Mouse (Mus musculus): ENCODE measurements around the gene Scpep1.

The Scpep1 gene

DNA sequence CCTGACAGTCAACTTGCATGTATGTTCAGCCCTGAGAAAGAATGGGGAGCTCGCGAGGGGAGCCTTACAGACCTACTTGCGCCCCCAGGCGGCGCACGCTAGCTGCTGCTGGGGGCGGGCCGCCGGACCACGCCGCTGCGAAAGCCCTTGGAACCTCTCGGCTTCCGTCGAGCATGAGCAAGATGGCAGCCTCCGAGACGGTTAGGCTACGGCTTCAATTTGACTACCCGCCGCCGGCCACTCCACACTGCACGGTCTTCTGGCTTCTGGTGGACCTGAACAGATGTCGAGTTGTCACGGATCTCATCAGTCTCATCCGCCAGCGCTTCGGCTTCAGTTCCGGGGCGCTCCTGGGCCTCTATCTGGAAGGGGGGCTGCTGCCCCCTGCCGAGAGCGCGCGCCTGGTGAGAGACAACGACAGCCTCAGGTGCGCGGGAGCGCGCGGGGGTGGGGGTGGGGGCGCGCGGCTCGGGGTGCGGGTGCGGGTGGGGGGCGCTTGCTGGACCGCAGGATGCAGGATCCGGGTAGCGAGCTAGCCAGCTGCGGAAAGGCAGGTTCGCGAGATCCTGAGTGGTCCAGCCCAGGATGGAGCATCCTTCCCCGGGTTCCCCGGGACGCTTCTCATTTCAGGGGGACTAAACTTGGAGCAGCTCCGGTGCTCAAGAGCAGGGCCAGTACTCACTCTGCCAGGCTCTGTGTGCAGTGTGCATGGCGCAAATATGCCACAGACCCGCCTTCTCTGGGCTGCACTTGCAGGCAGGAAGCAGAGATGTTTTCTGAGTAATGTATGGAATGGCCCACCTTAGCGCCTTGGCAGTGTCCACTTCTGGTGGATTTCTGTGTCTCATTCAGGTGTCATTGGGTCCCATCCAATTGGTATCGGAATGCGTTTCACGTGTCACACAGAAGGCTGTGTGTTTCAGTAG lies 18.8 kb upstream of the Scpep1 start:
- DNase-seq = peak; percentile 92

DNA sequence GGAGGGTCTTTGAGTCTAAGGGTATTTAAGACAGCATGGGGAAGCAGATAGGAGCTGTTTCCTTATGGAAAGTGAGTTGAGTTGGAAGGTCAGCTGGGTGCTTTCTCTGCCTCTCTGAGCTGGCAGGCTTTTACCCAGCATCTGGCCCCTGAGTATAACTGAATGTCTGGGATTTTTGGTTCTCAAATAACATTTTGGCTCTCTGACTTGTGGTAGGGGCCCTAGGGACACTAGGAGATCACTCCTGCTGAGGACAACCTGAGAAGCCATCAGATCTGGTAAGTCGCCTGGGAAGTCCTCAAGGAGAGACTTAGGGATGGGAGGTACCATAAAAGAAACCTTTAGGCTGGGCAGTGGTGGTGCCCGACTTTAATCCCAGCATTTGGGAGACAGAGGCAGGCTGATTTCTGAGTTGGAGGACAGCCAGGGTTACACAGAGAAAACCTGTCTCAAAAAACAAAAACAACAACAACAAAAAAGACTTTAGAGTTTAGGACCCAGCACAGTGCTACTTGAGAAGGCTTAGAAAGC lies 15.0 kb upstream of the Scpep1 start, which contains the start of gene Coil:
Gene Coil, plus strand, starts transcription at position 51 of the 531 bp plus-strand sequence.
- DNase-seq = no peak

- no peak for DNase-seq
These were observed 11.7 kb upstream of the Scpep1 start, which contains the start of gene Elobl for GRCm38 (mm10) chr11:88966881-88967361. Gene Elobl, minus strand, starts transcription at chr11:88966931.

DNA sequence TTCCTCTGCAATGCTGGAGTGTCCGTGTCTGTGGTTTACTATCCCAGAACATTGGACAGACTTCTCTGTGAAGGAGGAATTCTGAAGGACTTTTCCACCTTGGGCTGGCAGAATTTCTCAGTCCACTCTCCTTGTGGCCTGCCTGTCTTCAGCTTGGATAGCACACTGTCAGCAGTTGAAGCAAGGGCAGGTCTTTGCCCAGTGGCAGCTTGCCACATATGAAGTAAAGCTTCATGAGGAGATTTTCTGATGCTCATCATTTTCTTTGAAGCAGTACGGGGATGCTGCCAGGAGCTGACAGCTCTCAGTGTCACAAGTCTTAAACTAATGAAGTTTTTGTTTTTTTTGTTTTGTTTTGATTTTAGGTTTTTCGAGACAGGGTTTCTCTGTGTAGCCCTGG lies 3.6 kb upstream of the Scpep1 start:
- DNase-seq = no peak

DNA sequence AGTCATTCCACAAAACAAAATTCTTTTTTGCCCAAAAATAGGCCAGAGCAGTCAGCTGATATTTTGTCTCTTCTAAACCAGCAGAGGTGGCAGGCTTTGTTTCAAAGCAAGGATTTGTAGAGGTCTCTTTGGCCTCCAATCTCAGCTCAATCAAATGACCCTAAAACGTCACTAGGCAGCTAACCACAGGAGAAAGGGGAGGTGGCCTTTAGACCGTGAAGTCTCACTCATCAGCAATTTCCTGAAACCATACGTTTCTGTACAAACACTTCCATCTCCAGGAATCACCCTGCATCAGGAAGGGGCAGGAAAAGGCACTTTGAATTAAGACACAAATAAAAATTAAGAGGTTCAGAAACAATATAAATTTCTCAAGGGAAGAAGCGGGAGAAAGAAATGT lies 462 bp downstream of the Scpep1 start:
- no peak for DNase-seq

GRCm38 (mm10) chr11:88953582-88953981 lies 1.7 kb downstream of the Scpep1 start:
- no peak for DNase-seq

GRCm38 (mm10) chr11:88952117-88952516 lies 3.1 kb downstream of the Scpep1 start:
- no peak for DNase-seq

DNA sequence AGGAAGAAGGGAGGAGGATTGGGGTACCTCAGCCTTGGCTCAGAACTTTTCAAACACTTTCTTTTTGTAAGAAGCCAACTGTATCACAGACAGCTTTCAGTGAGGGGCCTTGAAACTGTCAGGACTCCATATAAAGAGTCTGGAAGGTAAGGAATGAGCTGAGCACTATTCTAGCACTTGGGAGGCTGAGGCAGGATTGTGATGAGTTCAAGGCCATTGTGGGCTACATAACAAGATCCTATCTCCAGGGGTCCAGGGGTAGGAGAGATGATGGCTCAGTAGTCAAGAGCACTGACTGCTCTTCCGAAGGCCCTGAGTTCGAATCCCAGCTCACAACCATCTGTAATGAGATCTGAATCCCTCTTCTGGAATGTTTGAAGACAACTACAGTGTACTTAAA lies 3.7 kb downstream of the Scpep1 start:
- no peak for DNase-seq

GRCm38 (mm10) chr11:88950640-88951250 lies 4.5 kb downstream of the Scpep1 start:
- DNase-seq = no peak

GRCm38 (mm10) chr11:88949802-88950639 lies 5.2 kb downstream of the Scpep1 start:
- no peak for DNase-seq

GRCm38 (mm10) chr11:88948896-88949295 lies 6.4 kb downstream of the Scpep1 start:
- DNase-seq = no peak

DNA sequence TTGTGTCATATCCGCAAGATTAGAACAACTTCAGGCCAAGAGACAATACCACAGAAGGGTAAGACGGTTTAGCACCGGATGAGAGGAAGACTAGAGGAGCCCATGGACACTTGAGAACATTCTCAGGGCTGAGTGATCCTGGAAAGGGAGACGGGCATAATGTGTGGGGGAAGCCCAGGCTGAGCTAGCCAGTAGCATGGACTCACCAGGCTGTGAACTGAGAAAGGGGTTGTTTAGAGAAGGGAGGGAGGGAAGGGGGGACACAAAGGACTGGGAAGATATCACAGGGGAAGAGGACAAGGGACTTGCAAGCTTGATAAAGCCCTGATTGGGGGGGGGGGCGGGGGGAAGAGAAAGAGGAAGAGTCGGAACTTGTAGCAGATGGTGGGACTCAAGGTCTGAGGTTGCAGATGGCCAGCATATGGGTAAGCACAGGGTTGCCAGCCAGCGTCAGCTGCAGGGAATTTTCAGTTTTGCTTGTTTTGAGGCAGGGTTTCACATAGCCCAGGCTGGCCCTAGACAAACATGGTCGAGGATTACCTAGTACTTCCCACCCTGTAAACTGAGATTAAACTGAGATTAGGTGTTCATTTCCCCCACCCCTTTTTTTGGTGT lies 9.2 kb downstream of the Scpep1 start:
- peak; percentile 75 for DNase-seq

DNA sequence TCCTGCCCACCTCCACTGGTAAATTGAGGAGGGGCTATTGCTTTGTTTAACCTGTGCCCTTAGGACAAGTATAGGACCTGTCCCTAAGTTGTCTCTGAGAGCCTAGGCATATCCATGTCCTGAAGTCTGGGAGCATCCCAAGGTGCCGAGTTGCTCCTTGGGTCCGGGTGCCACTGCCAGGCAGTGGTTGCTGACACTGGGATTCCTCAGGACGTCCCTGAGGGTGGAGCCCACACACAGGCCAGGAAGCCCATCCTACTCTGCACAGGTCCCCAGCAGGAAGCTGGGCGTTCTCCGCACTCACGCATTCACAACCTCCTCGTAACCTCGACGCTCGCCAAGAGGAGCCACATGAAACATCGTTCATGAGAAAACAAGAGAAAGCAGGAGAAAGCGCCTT lies 13.8 kb downstream of the Scpep1 start:
- no peak for DNase-seq

GRCm38 (mm10) chr11:88939634-88940033 lies 15.6 kb downstream of the Scpep1 start:
- DNase-seq = no peak

GRCm38 (mm10) chr11:88938770-88939169 lies 16.5 kb downstream of the Scpep1 start:
- DNase-seq = no peak

DNA sequence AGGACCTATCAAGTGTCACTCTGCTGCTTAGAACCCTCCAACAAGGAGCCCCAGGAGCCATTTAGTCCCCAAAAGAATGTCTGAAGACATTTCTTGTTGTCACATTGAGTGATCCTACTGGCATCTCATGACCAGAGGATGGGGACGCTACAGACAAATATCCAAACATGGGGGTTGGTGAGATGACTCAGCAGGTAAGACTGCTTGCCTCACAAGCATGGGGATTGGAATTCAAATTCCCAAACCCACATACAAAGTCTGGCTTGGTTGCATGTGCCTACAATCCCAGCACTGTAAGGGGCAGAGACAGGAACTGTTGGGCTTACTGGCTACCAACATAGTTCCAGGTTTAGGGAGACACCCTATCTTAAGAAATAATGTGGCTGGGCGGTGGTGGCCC lies 17.4 kb downstream of the Scpep1 start:
- DNase-seq = no peak

DNA sequence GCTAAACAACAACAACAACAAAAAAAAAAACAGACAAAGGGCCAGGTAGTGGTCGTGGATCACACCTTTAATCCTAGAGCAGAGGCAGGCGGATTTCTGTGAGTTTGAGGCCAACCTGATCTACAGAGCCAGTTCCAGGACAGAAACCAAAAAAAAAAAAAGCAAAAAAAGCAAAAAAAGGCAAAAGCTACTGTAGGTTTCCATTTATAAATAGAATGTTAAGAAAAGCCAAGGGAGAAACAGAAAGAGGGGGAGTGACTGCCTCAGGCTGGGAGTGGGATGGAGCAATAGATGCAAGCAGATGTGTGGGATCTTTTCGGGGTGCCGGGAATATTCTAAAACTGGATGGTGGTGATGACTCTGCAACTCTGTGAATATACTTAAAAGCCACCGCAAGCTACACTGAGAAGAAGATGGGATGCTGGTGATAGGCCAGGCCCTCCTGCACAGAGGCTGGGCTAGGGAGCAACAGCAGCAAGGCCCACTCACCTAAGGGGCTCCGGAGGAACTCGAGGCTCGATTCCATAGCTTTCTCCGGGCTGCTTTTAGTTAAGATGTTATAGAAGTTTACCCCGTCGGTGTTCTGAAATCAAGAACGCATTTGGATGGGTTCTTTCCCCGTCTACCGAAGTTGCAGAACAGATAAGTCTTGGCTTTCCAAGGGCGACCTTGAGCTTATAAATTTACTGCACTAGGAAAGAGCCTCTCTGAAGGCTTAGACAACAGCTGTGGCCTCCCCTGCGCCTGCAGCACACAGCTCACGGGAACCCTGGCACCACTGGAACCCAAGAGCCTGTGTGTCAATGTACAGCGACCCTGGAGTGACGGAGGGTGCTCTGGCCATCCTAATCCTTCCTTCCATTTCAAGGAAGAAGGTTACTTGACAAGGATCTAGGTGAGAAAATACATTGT lies 20.9 kb downstream of the Scpep1 start:
- no peak for DNase-seq

- DNase-seq = no peak
These were observed 22.2 kb downstream of the Scpep1 start for GRCm38 (mm10) chr11:88933030-88933429.

DNA sequence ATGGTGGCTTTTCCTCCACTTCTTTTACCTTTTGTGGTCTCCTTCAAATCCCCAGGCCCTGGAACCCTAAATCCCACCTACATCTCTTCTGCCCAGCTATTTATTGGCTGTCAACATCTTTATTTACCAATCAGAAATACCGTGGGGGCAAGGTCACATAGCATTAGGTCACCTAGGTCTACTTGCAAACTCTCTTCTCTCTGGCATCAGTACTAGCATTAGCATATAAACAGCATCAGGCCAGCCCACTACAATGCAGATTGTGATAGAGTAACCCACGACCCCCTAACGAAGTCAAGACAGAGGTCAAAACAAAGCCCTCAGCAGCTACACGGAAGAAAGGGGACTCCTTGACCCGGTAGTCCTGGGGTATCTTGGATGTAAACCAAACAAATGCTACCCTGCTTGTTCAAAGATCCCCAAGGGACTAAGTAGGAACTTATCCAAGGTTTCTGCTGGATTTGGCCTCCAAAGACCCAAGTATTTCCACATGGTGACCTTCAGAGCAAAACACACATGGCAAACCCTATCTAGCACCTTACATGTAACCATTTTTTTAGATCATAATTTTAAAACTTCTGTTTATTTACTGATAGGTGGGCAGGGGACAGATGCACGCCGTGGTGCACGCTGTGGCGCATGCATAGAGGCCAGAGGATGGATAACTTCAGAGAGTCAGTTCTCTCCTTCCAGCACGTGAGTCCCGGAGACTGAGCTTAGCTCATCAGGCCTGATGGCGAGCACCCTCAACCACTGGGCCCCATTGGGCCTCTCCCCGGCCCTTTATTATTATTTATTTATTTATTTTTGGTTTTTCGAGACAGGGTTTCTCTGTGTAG lies 23.4 kb downstream of the Scpep1 start:
- no peak for DNase-seq

- no peak for DNase-seq
These were observed 28.7 kb downstream of the Scpep1 start for GRCm38 (mm10) chr11:88926566-88926965.

Measured in cerebellum, adult 11-12 months (tissue).